Mouse (Mus musculus) testis, adult 2 months (tissue): ENCODE results near the gene Tmem184b. TPM values are rescaled to one million over a fixed set of nuclear protein-coding genes. Genes with fewer than 3 reads are reported as not detected.

Source experiments
- H3K27ac ChIP-seq: fragments of 200-500 bp; 2 replicates; pipeline ENCODE4 v1.5.1; 2012; ENCODE audit warnings: low read depth, low read length; ENCODE audit not compliant: control insufficient read depth, insufficient read depth
- H3K27me3 ChIP-seq: fragments of 200-500 bp; 2 replicates; pipeline ENCODE4 v1.6.1; 2012; ENCODE audit warnings: mild to moderate bottlenecking, low read length, moderate library complexity; ENCODE audit not compliant: control insufficient read depth, insufficient read depth
- H3K36me3 ChIP-seq: fragments of 200-500 bp; 2 replicates; pipeline ENCODE4 v1.6.1; 2012; ENCODE audit warnings: mild to moderate bottlenecking, low read length; ENCODE audit not compliant: control insufficient read depth, insufficient read depth
- H3K4me1 ChIP-seq: fragments of 200-500 bp; 2 replicates; pipeline ENCODE4 v1.6.1; 2012; ENCODE audit warnings: low read length; ENCODE audit not compliant: control insufficient read depth, insufficient read depth
- H3K4me3 ChIP-seq: fragments of 200-500 bp; 2 replicates; pipeline ENCODE4 v1.5.1; 2012; ENCODE audit warnings: low read depth, mild to moderate bottlenecking, low read length, moderate library complexity, mixed read lengths; ENCODE audit not compliant: control insufficient read depth
- CTCF ChIP-seq: fragments of 200-500 bp; IDR thresholded peaks from 2 replicates; pipeline ENCODE4 v1.5.1; 2012; ENCODE audit warnings: low read depth, mild to moderate bottlenecking, inconsistent platforms, low read length, moderate library complexity; ENCODE audit not compliant: control insufficient read depth, insufficient read depth, insufficient replicate concordance
- POLR2A ChIP-seq: fragments of 200-500 bp; IDR thresholded peaks from 2 replicates; pipeline ENCODE4 v1.6.1; 2012; ENCODE audit warnings: low read depth, mild to moderate bottlenecking, inconsistent platforms, low read length, moderate library complexity; ENCODE audit not compliant: control insufficient read depth
- polyA plus RNA-seq: library from polyadenylated mRNA; depleted of rRNA; stranded (reverse); fragments of >200 nt; gene quantifications from 2 replicates; pipeline ENCODE4 v1.2.3, GENCODE M21; 2012

Tmem184b gene
- polyA plus RNA-seq, 1 experiment, result 11.8 TPM

GRCm38 (mm10) chr15:79418677-79419076 lies 15.3 kb upstream of the Tmem184b start:
- TF ChIP-seq CTCF (no peak), POLR2A (no peak)
- Histone ChIP-seq H3K4me1 (peaks cover 7% of the 10 kb centered on the region), H3K27ac (no peak overlapping the region), H3K27me3 (no peaks in the 10 kb centered on the region), H3K36me3 (no peaks in the 10 kb centered on the region), H3K4me3 (no peak overlapping the region)

GRCm38 (mm10) chr15:79418265-79418664 lies 14.9 kb upstream of the Tmem184b start:
- peaks cover 7% of the 10 kb centered on the region for H3K4me1 ChIP-seq
- H3K36me3 ChIP-seq, result no peaks in the 10 kb centered on the region
- H3K27me3 ChIP-seq, result no peaks in the 10 kb centered on the region
- H3K27ac ChIP-seq, result no peak overlapping the region
- no peak for TF ChIP-seq POLR2A
- TF ChIP-seq CTCF, result no peak
- H3K4me3 ChIP-seq, result no peak overlapping the region

- Histone ChIP-seq H3K27me3 (no peaks in the 10 kb centered on the region), H3K36me3 (no peaks in the 10 kb centered on the region), H3K4me1 (peaks cover 4% of the 10 kb centered on the region), H3K27ac (no peak overlapping the region), H3K4me3 (no peak overlapping the region)
- no peak for TF ChIP-seq POLR2A
- no peak for TF ChIP-seq CTCF
Observed at GRCm38 (mm10) chr15:79417379-79417778, 14.0 kb upstream of the Tmem184b start.

- Histone ChIP-seq H3K36me3 (no peaks in the 10 kb centered on the region), H3K27ac (no peak overlapping the region)
Observed at GRCm38 (mm10) chr15:79416460-79417085, 13.2 kb upstream of the Tmem184b start.

GRCm38 (mm10) chr15:79414513-79414912 lies 11.1 kb upstream of the Tmem184b start:
- TF ChIP-seq CTCF (no peak), POLR2A (no peak)
- Histone ChIP-seq H3K4me1 (no peaks in the 10 kb centered on the region), H3K36me3 (no peaks in the 10 kb centered on the region), H3K4me3 (no peak overlapping the region), H3K27ac (no peak overlapping the region), H3K27me3 (no peaks in the 10 kb centered on the region)

More at GRCm38 (mm10) chr15:79416460-79417085, 13.2 kb upstream of the Tmem184b start:
- no peaks in the 10 kb centered on the region; the same call in 1 of the 2 replicates for H3K4me1 ChIP-seq
- H3K4me3 ChIP-seq, result no peak overlapping the region
- no peaks in the 10 kb centered on the region for H3K27me3 ChIP-seq
- no peak for TF ChIP-seq POLR2A

GRCm38 (mm10) chr15:79413802-79414201 lies 10.4 kb upstream of the Tmem184b start:
- Histone ChIP-seq H3K4me1 (no peaks in the 10 kb centered on the region), H3K27ac (no peak overlapping the region), H3K4me3 (no peak overlapping the region), H3K27me3 (no peaks in the 10 kb centered on the region), H3K36me3 (no peaks in the 10 kb centered on the region)
- no peak for TF ChIP-seq CTCF
- TF ChIP-seq POLR2A, result no peak

GRCm38 (mm10) chr15:79413201-79413600 lies 9.8 kb upstream of the Tmem184b start:
- TF ChIP-seq POLR2A (no peak), CTCF (no peak)
- Histone ChIP-seq H3K4me1 (no peaks in the 10 kb centered on the region), H3K36me3 (no peaks in the 10 kb centered on the region), H3K4me3 (no peak overlapping the region), H3K27me3 (no peaks in the 10 kb centered on the region), H3K27ac (no peak overlapping the region)

GRCm38 (mm10) chr15:79411363-79412065 lies 8.1 kb upstream of the Tmem184b start:
- Histone ChIP-seq H3K27me3 (no peaks in the 10 kb centered on the region), H3K4me1 (no peaks in the 10 kb centered on the region), H3K27ac (no peak overlapping the region), H3K36me3 (no peaks in the 10 kb centered on the region), H3K4me3 (no peak overlapping the region)
- TF ChIP-seq POLR2A (no peak), CTCF (no peak)
